Mouse (Mus musculus) ES-E14 (cell line): ENCODE measurements around the gene Rcan3. TPM values are rescaled to one million over a fixed set of nuclear protein-coding genes. Genes with fewer than 3 reads are reported as not detected.
A peak's percentile ranks its signal among the peaks of the same experiment; 100 is the strongest.

ENCODE experiments used
- DNase-seq: peaks from one replicate; pipeline ENCODE4 v3.0.0-alpha.2; 2013; ENCODE audit warnings: low read depth, low spot score
- H3K27ac ChIP-seq: 2 replicates; pipeline ENCODE4 v1.5.1; 2012; ENCODE audit warnings: low read depth, mild to moderate bottlenecking, low read length, moderate library complexity, mixed read lengths; ENCODE audit not compliant: poor library complexity, insufficient read depth, severe bottlenecking
- H3K36me3 ChIP-seq: 2 replicates; pipeline ENCODE4 v1.6.1; 2012; ENCODE audit warnings: mild to moderate bottlenecking, low read length, moderate library complexity, mixed read lengths; ENCODE audit not compliant: control insufficient read depth, poor library complexity, insufficient read depth, severe bottlenecking
- H3K4me1 ChIP-seq, 2 experiments: fragments of 150-350 bp in 1 of 2; sonication (generic) in 1 of 2; 2 replicates each; pipeline ENCODE4 v1.6.1; 2012; ENCODE audit warnings: low read length in 2 of 2, mild to moderate bottlenecking in 1 of 2, mixed read lengths in 1 of 2; ENCODE audit not compliant: control insufficient read depth in 2 of 2, insufficient read depth in 2 of 2, poor library complexity in 1 of 2
- H3K4me3 ChIP-seq, 2 experiments: fragments of 150-350 bp in 1 of 2; sonication (generic) in 1 of 2; 2 replicates each; pipeline ENCODE4 v1.5.1; 2012; ENCODE audit warnings: low read length in 2 of 2, low read depth in 1 of 2, mild to moderate bottlenecking in 1 of 2, mixed read lengths in 1 of 2; ENCODE audit not compliant: insufficient read depth in 1 of 2, poor library complexity in 1 of 2, severe bottlenecking in 1 of 2
- H3K9ac ChIP-seq: 2 replicates; pipeline ENCODE4 v1.6.1; 2012; ENCODE audit warnings: low read depth, mild to moderate bottlenecking, low read length, mixed read lengths; ENCODE audit not compliant: poor library complexity, insufficient read depth, severe bottlenecking
- H3K9me3 ChIP-seq: fragments of 150-350 bp; sonication (generic); 2 replicates; pipeline ENCODE4 v1.6.1; 2012; ENCODE audit warnings: low read depth, mild to moderate bottlenecking, low read length; ENCODE audit not compliant: control insufficient read depth, insufficient read depth
- CHD2 ChIP-seq: IDR thresholded peaks from 2 replicates; pipeline ENCODE4 v1.6.1; 2014; ENCODE audit warnings: mild to moderate bottlenecking, low read depth, low read length, inconsistent platforms
- HCFC1 ChIP-seq: IDR thresholded peaks from 2 replicates; pipeline ENCODE4 v1.6.1; 2012; ENCODE audit warnings: low read length, inconsistent platforms, borderline replicate concordance; ENCODE audit not compliant: insufficient read depth
- MAFK ChIP-seq: IDR thresholded peaks from 2 replicates; pipeline ENCODE4 v1.6.1; 2014; ENCODE audit warnings: mild to moderate bottlenecking, low read depth, low read length, inconsistent platforms; ENCODE audit not compliant: insufficient read depth
- ZC3H11A ChIP-seq: IDR thresholded peaks from 2 replicates; pipeline ENCODE4 v1.6.1; 2012; ENCODE audit warnings: low read depth, mild to moderate bottlenecking, inconsistent platforms, low read length, borderline replicate concordance
- ZNF384 ChIP-seq: IDR thresholded peaks from 2 replicates; pipeline ENCODE4 v1.6.1; 2012; ENCODE audit warnings: low read depth, low read length, inconsistent platforms
- in situ Hi-C, 2 experiments: fragments of 600-800 bp; cut with MboI; formaldehyde crosslinking; loops; one replicate each; pipeline ENCODE4 v1.15.1; 2025; ENCODE audit warnings: low sequenced_read_pairs in 2 of 2, inconsistent platforms in 1 of 2; ENCODE audit not compliant: unreplicated experiment in 2 of 2
- total RNA-seq: library from RNA; depleted of rRNA; stranded (reverse); fragments of 300-350 nt; gene quantifications from 2 replicates; pipeline ENCODE4 v1.2.3, GENCODE M21; 2012

The Rcan3 gene
- total RNA-seq, 1 experiment, result 11.2 TPM

DNA sequence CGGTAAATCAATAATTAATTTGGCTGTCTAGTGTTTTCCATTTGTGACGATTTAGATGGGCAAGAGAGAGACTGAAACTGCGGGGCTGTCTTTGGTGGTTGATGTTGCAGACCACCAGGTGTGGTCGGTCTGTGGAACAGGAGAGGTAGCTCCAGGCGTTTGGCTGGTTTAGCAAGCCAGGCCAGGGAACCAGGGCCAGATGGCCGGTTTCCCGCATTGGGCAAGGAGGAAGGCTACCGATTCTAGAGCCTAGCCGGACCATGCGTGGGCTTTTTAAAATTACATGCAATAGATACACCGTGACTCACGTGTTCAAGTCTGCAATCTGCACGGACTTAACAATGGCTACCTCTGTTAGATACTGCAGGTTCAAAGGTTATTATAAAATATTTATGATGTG is 12.7 kb downstream of the Rcan3 start:
- TF ChIP-seq ZC3H11A, result no peak
- TF ChIP-seq MAFK, result no peak
- no peak for TF ChIP-seq CHD2
- TF ChIP-seq ZNF384, result no peak
- Histone ChIP-seq H3K9ac (peak overlapping the region; percentile 88; the same call in 1 of the 2 replicates), H3K4me1 (peaks cover 0 to 6% of the 10 kb centered on the region in 2 experiments; a peak in 1 of 4 replicates), H3K27ac (no peak overlapping the region; the same call in 1 of the 2 replicates), H3K4me3 (peak overlapping the region; percentile 63 to 78; a peak in 3 of 4 replicates), H3K9me3 (no peaks in the 10 kb centered on the region), H3K36me3 (peaks cover 28% of the 10 kb centered on the region)
- no peak for DNase-seq
- in situ Hi-C loops, result no loop called here

DNA sequence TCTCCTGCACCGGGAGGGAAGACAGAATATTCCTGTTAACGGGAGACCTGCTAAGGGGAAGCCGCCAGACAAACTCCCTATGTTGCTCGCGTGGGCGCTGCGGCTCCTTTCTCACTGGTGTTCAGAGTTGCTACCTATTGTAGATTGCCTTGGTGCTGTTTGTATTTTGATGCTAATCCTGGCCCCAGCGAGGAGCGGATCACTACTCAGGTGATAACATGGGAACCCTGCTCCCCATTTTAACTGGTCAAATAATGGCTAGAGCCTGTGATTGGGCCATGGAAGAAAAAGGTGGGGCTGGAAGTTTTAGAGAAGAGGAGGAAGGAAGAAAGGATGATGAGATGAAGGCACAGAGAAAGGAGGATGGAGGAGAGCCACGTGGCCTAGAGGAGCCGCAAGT is 13.2 kb downstream of the Rcan3 start:
- no peak for TF ChIP-seq ZNF384
- TF ChIP-seq CHD2, result no peak
- TF ChIP-seq HCFC1, result no peak
- no peak for TF ChIP-seq ZC3H11A
- no peak for TF ChIP-seq MAFK
- in situ Hi-C loops, result no loop called here
- Histone ChIP-seq H3K9ac (peak overlapping the region; percentile 88), H3K4me1 (peaks cover 0 to 8% of the 10 kb centered on the region in 2 experiments; a peak in 1 of 4 replicates), H3K27ac (peak overlapping the region; percentile 70; the same call in 1 of the 2 replicates), H3K9me3 (no peaks in the 10 kb centered on the region), H3K36me3 (peaks cover 31% of the 10 kb centered on the region), H3K4me3 (peak overlapping the region; percentile 63 to 78)
- DNase-seq, result no peak

DNA sequence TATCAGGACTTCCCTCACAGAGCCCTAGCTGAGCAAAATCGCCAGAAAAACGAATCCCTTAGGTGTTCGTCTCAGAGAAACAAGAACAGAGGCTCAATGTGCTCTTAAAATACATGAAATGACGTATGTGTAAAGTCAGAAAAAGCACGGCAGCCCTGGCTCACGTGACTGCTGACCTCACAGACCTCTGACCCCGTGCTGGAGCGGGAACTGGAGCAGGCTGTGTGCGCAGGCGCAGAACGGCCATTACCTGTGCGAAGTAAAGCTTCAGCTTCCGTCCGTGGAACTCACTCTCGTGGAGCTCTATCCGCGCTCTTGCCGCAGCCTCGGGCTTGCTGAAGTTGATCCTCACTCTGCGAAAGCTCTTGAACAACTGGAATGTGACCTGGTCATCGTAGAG is 13.7 kb downstream of the Rcan3 start:
- in situ Hi-C loops, result no loop called here
- Histone ChIP-seq H3K4me3 (peak overlapping the region; percentile 63 to 78), H3K4me1 (peaks cover 0 to 8% of the 10 kb centered on the region in 2 experiments; a peak in 1 of 4 replicates), H3K27ac (peak overlapping the region; percentile 70; the same call in 1 of the 2 replicates), H3K9ac (peak overlapping the region; percentile 88), H3K36me3 (peaks cover 29% of the 10 kb centered on the region), H3K9me3 (no peaks in the 10 kb centered on the region)
- TF ChIP-seq ZNF384 (no peak), ZC3H11A (no peak)
- peak; percentile 80 for DNase-seq

DNA sequence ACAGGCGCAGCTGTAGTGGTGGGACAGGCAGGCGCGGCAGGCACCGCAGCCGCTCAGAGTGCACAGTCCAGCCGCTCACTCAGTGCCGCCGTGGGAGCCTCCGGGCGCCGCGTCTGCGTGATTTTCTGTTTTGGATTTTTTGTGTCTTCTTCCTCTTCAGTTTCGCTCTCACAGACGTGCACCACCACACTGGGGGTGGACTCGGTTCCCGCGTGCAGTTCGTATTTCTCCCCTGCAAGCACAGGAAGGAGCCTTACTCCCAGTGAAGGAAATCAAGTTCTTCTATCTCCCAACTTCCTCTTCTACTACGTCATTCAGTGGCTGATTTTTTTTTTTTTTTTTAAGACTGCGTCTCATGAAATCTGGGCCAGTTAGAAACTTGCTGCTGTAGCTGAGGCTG is 17.3 kb downstream of the Rcan3 start:
- Histone ChIP-seq H3K9me3 (no peaks in the 10 kb centered on the region), H3K27ac (no peak overlapping the region), H3K4me1 (peaks cover 0 to 13% of the 10 kb centered on the region in 2 experiments; a peak in 3 of 4 replicates), H3K4me3 (no peak overlapping the region), H3K9ac (peak overlapping the region; percentile 59; the same call in 1 of the 2 replicates), H3K36me3 (peaks cover 20% of the 10 kb centered on the region; the same call in 1 of the 2 replicates)
- 0 out of 2 replicates have a peak, but pooled peaks have one; percentile 44 for TF ChIP-seq ZNF384
- TF ChIP-seq HCFC1, result no peak
- in situ Hi-C loops, result no loop called here
- no peak for DNase-seq

DNA sequence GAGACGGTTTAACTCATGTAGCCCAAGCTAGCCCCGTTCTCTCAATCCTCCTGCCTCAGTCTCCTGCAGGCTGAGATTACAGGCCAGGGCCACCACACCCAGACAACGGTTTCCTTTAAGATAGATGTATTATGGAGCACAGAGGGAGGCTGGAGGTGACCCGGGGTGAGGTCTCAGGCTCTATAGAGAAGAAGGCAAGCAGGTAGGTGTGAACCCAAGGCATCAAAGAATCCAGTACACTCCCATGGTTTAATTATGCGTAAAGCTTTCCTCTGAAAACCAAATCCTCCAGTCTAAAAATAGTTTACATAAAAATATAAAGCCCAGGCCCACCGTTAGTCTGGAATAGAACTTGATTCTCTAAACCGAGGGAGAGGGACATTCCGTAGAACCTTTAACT is 20.2 kb downstream of the Rcan3 start:
- in situ Hi-C loops, result no loop called here
- H3K9me3 ChIP-seq, result no peaks in the 10 kb centered on the region
- TF ChIP-seq ZC3H11A, result no peak
- TF ChIP-seq CHD2, result no peak
- TF ChIP-seq HCFC1, result no peak
- TF ChIP-seq ZNF384, result no peak
- TF ChIP-seq MAFK, result no peak

More for the DNA sequence above, 20.2 kb downstream of the Rcan3 start:
- H3K9ac ChIP-seq, result no peak overlapping the region
- no peak overlapping the region for H3K27ac ChIP-seq
- peaks cover 0 to 11% of the 10 kb centered on the region in 2 experiments; a peak in 3 of 4 replicates for H3K4me1 ChIP-seq
- DNase-seq, result no peak
- H3K4me3 ChIP-seq, result no peak overlapping the region
- H3K36me3 ChIP-seq, result peaks cover 15% of the 10 kb centered on the region; the same call in 1 of the 2 replicates
